Mouse (Mus musculus) gastrocnemius, postnatal 4 days (tissue): ENCODE measurements around the gene Esp8. TPM values are rescaled to one million over a fixed set of nuclear protein-coding genes. Genes with fewer than 3 reads are reported as not detected.
"Not testable (repeated sequence)": the region's sequence is repeated elsewhere in the genome, so short reads cannot be mapped to it uniquely, and the experiment has no call there.

Experiments used
- DNase-seq, 2 experiments: peaks; one replicate each; pipeline ENCODE4 v3.0.0; 2021 to 2022; ENCODE audit warnings: low spot score in 2 of 2, mixed read lengths in 2 of 2
- long read RNA-seq, 2 experiments: library from polyadenylated mRNA; stranded (forward); transcript quantifications; one replicate each; pipeline ENCODE4 v2.0.0; 2021
- total RNA-seq, 2 experiments: library from RNA; stranded (reverse); gene quantifications; 2 replicates each; pipeline ENCODE4 v1.2.3; 2021

Esp8 gene
- not detected for total RNA-seq
- long read RNA-seq, experiment 1, result 0 reads
- long read RNA-seq, experiment 2, result 0 reads

- DNase-seq, result no peak
These were observed at the start of gene Esp8 for GRCm38 (mm10) chr17:40519818-40520217. Esp8 (plus strand) TSS chr17:40520022.

GRCm38 (mm10) chr17:40483566-40483965, 36.3 kb upstream of the Esp8 start:
- DNase-seq, result not testable (repeated sequence)

GRCm38 (mm10) chr17:40495468-40496185, 24.2 kb upstream of the Esp8 start:
- DNase-seq, result not testable (repeated sequence)

GRCm38 (mm10) chr17:40529813-40530212, 10.0 kb downstream of the Esp8 start:
- no peak for DNase-seq

- DNase-seq, result no peak
These were observed 11.3 kb downstream of the Esp8 start for GRCm38 (mm10) chr17:40531147-40531546.

GRCm38 (mm10) chr17:40547005-40547404, 27.2 kb downstream of the Esp8 start:
- DNase-seq, result not testable (repeated sequence)

- DNase-seq, result no peak
These were observed 33.6 kb downstream of the Esp8 start for GRCm38 (mm10) chr17:40553470-40553869.

GRCm38 (mm10) chr17:40561207-40561606, 41.4 kb downstream of the Esp8 start, which contains the start of gene Esp6:
Esp6 (plus strand) TSS chr17:40561507.
- no peak for DNase-seq

Other genes starting within 250 kb of the Esp8 start
- gene Crisp1, start 200.8 kb upstream of the Esp8 start, total RNA-seq, result not detected
- not detected for gene Esp6, start 41.5 kb downstream of the Esp8 start, total RNA-seq
- not detected for gene Esp4, start 78.6 kb downstream of the Esp8 start, total RNA-seq
- not detected for gene Esp3, start 112.1 kb downstream of the Esp8 start, total RNA-seq
- gene Esp1, start 207.1 kb downstream of the Esp8 start, total RNA-seq, result not detected